Mouse (Mus musculus): ENCODE data around the gene Arhgef1.
"Not testable (repeated sequence)": the region's sequence is repeated elsewhere in the genome, so short reads cannot be mapped to it uniquely, and the experiment has no call there.

Gene Arhgef1

GRCm38 (mm10) chr7:24890281-24891216, 12.2 kb upstream of the Arhgef1 start:
- DNase-seq (ENCODE audit: low spot score) = peak; percentile 69

- no peak for DNase-seq (ENCODE audit: low spot score)
Measured at GRCm38 (mm10) chr7:24891241-24892124, 11.2 kb upstream of the Arhgef1 start.

GRCm38 (mm10) chr7:24892125-24892583, 10.6 kb upstream of the Arhgef1 start:
- no peak for DNase-seq (ENCODE audit: low spot score)

GRCm38 (mm10) chr7:24895749-24896148, 7.0 kb upstream of the Arhgef1 start:
- DNase-seq (ENCODE audit: low spot score) = not testable (repeated sequence)

GRCm38 (mm10) chr7:24896269-24896668, 6.4 kb upstream of the Arhgef1 start:
- no peak for DNase-seq (ENCODE audit: low spot score)

- no peak for DNase-seq (ENCODE audit: low spot score)
Measured at GRCm38 (mm10) chr7:24897224-24897623, 5.5 kb upstream of the Arhgef1 start, which contains the start of gene Cd79a. TSS of gene Cd79a (plus strand) at chr7:24897381.

- DNase-seq (ENCODE audit: low spot score) = no peak
Measured at GRCm38 (mm10) chr7:24897959-24898358, 4.8 kb upstream of the Arhgef1 start.

GRCm38 (mm10) chr7:24901114-24901513, 1.6 kb upstream of the Arhgef1 start:
- DNase-seq (ENCODE audit: low spot score) = no peak

- no peak for DNase-seq (ENCODE audit: low spot score)
Measured at GRCm38 (mm10) chr7:24901842-24902241, 870 bp upstream of the Arhgef1 start.

GRCm38 (mm10) chr7:24902264-24902629, 465 bp upstream of the Arhgef1 start:
- no peak for DNase-seq (ENCODE audit: low spot score)

GRCm38 (mm10) chr7:24903444-24903825, 723 bp downstream of the Arhgef1 start:
- DNase-seq (ENCODE audit: low spot score) = no peak

GRCm38 (mm10) chr7:24904070-24904483, 1.4 kb downstream of the Arhgef1 start:
- DNase-seq (ENCODE audit: low spot score) = peak; percentile 94

- peak; percentile 55 for DNase-seq (ENCODE audit: low spot score)
Measured at GRCm38 (mm10) chr7:24904936-24905335, 2.2 kb downstream of the Arhgef1 start.

- DNase-seq (ENCODE audit: low spot score) = no peak
Measured at GRCm38 (mm10) chr7:24906551-24906950, 3.8 kb downstream of the Arhgef1 start.

- no peak for DNase-seq (ENCODE audit: low spot score)
Measured at GRCm38 (mm10) chr7:24907211-24907748, 4.6 kb downstream of the Arhgef1 start.

- no peak for DNase-seq (ENCODE audit: low spot score)
Measured at GRCm38 (mm10) chr7:24912480-24912879, 9.8 kb downstream of the Arhgef1 start.

GRCm38 (mm10) chr7:24918763-24919323, 16.1 kb downstream of the Arhgef1 start:
- DNase-seq (ENCODE audit: low spot score) = no peak

GRCm38 (mm10) chr7:24919728-24920127, 17.0 kb downstream of the Arhgef1 start:
- no peak for DNase-seq (ENCODE audit: low spot score)

- no peak for DNase-seq (ENCODE audit: low spot score)
Measured at GRCm38 (mm10) chr7:24930475-24930874, 27.8 kb downstream of the Arhgef1 start.

GRCm38 (mm10) chr7:24931651-24932050, 28.9 kb downstream of the Arhgef1 start:
- no peak for DNase-seq (ENCODE audit: low spot score)

- DNase-seq (ENCODE audit: low spot score) = no peak
Measured at GRCm38 (mm10) chr7:24943641-24944040, 40.9 kb downstream of the Arhgef1 start.

All from ovary, postnatal 14 days (tissue).